Mouse (Mus musculus) kidney, postnatal 14 days (tissue): ENCODE measurements around the gene Plekhm2.

Experiments
- DNase-seq: peaks from one replicate; pipeline ENCODE4 v3.0.0; 2022; ENCODE audit warnings: mixed read lengths

The Plekhm2 gene

DNA sequence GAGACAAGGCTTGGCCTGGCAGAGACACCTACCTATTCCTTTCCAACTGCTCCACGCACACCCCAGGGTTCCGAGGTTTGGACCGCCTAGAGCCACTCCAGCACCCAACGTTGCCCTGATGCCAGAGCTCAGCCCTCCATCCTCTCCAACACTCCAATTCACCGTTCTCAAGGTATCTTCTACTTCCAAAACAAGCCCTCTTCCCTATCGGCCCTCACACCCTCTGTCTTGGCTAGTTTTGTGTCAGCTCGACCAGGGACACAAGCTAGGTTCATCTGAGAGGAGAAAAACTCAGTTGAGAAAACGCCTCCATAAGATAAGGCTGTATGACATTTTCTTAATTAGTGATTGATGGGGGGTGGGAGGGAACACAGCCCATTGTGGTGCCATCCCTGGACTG is at the start of gene Plekhm2:
Plekhm2 (minus strand) TSS at position 101 of the 400 bp plus-strand sequence.
- no peak for DNase-seq

- no peak for DNase-seq
These were observed 49.0 kb upstream of the Plekhm2 start for GRCm38 (mm10) chr4:141713598-141714142.

DNA sequence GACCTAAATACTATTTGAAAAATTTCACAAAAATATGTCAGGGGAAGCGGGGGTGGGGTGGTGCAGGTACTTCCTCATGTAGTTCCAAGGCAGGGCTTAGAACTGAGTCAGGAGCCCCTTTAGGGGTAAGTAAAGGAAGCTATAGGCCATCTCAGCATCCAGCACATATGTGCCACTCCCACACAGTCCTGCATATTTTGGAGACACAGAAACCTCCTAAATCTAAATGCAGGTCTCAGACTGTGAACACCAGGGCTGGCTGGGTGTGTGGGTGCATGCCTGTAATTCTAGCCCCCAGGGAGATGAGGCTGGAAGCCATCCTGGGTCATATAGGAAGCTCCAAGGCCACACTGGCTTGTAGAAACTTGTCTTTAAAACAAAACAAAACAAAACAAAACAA is 46.6 kb upstream of the Plekhm2 start:
- DNase-seq: no peak

- DNase-seq: no peak
These were observed 44.3 kb upstream of the Plekhm2 start for GRCm38 (mm10) chr4:141708971-141709370.

- no peak for DNase-seq
These were observed 43.3 kb upstream of the Plekhm2 start for GRCm38 (mm10) chr4:141708005-141708404.

DNA sequence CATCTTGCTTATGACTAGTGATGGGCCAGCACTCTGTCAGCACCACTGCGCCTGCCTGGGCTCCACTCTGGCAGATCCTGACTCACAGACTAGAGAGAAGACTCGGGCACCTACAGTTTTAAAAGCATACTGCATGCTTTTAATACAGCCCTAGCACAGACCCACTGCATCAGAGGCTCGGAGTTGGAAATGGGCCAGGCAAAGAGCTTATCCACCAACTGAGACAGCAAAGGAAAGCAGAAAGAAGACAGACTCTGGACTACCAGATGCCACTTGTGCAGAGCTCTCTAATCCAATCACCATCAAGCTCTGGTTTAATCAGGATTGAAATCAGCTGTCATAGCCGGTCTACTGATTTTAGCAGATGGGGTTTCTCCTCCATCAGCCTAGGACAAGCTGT is 40.6 kb upstream of the Plekhm2 start:
- peak; percentile 43 for DNase-seq

GRCm38 (mm10) chr4:141704625-141705024 is 39.9 kb upstream of the Plekhm2 start:
- DNase-seq: no peak

DNA sequence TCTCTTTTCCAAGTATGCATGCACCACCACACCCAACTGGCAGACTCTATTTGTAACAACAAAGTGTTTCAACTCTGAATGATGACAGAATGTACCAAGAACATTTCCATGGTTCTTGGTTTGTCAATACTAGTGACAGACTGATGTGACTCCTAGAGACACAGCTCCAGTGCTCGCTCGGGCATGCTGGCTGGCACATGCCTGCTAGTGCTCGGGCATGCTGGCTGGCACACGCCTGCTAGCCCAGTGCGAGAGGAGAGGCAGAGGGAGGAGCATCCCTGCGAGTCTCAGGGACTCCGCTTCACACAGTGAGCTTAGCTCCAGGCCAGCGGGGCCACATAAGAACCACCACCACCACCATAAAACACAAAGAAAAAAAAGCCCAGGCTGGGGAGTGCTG is 30.0 kb upstream of the Plekhm2 start:
- no peak for DNase-seq

GRCm38 (mm10) chr4:141688505-141688904 is 23.8 kb upstream of the Plekhm2 start:
- no peak for DNase-seq

- DNase-seq: no peak
These were observed 21.8 kb upstream of the Plekhm2 start for GRCm38 (mm10) chr4:141686525-141686924.

- DNase-seq: no peak
These were observed 21.4 kb upstream of the Plekhm2 start for GRCm38 (mm10) chr4:141686093-141686492.

DNA sequence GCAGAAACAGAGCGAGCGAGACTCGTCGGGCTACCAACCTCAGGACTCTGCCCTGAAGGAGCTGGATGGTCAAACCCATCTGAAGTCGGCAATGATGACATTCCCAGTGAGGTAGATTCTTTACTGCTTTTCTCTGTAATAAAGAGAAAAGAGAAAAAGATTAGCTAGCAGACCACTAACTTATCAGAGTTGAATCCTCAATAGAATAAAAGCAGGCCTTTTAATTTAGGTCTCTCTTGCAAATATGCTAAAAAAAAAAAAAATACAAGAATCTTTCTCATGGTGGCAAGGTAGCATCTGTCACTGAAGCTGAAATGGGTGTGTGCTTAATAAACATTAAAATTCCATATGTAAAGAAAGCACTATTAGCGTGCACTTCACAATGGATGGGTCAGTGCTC is 20.8 kb upstream of the Plekhm2 start, which contains the start of gene Rsc1a1:
Rsc1a1 (minus strand) TSS at position 101 of the 400 bp plus-strand sequence.
- no peak for DNase-seq

DNA sequence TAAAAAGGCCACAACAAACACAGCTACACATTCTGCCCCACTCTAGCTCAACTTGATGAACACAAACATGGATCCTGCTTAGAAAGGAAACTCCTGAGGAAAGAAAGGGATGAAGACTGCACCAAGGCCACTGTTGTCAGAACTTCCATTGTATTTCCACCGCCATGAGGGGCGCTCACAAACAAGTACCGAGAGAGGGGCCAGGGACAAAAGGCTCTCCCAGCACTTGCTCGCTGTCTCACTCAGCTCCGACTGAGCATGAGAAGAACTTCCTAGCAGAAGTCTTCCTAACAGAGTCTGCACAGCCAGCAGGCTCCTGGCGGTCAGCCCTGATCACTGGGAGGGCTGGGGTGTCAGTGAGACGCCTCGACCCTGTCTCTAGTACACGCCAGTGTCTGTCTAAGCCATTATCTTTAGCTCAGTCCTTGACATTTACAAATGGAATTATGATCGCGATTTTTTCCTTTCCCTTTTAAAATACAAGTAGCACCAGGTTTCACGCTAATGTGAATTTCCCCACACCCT is 18.1 kb upstream of the Plekhm2 start:
- peak; percentile 23 for DNase-seq

- DNase-seq: no peak
These were observed 17.1 kb upstream of the Plekhm2 start for GRCm38 (mm10) chr4:141681767-141682166.

DNA sequence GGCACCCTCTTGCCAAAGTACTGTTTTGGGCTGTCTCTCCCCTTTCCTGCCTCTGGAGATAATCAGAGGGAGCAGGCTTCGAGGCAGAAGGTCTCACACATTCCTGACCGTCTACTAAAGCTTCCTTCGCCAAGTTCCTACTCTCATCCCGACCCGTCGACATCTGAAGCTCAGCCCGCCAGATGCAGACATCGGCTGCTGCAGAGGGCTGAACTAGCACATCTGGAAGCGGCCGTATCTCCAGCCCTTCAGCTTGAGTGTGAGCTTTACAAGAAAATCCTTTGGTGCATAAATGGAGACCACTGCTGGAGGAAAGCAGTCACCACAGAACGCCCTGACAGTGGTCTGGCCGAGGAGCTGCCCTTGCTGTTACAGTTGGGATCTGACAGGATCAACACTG is 16.2 kb upstream of the Plekhm2 start:
- DNase-seq: no peak

DNA sequence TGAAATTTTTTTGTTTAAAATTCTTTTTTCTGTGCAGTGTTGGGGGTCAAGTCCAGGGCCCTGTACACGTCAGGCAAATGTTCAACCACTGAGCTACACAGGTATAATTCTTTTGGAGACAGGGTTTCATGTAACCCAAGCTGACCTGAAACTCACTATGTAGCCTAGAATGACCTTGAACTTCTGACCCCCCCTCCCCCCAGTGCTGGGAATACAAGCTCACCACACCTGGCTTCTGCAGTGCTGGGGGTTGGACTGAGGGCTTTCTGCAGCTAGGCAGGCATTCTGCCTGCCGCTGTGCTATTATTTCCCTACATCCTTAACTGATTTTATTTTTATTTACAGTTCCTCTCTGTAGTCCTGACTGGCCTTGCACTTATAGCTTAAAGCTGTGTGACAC is 14.3 kb upstream of the Plekhm2 start:
- DNase-seq: no peak

DNA sequence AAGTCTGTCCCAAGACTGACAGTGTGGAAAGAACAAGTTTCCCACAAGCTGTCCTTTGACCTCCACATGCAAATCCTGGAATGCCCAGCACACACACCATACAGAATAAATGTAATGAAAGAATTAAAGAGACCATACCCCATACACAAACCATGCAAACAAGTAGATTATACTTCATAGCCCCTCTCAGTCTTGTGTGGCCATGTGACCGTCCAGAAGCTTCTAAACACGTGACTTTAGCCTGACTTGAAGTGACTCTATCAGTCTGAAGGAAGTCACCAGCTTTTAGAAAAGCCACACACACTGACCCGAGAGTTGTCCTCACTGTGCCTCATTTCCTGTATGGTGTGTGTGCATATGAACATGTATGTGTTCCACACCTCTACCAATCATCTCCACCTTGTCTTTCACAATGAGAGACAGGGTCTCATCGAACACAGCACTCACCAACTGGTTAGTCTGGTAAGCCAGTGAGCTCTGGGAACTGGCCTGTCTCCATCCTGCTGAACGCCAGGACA is 11.8 kb upstream of the Plekhm2 start:
- DNase-seq: no peak

- DNase-seq: no peak
These were observed 7.6 kb upstream of the Plekhm2 start for GRCm38 (mm10) chr4:141672325-141672724.

DNA sequence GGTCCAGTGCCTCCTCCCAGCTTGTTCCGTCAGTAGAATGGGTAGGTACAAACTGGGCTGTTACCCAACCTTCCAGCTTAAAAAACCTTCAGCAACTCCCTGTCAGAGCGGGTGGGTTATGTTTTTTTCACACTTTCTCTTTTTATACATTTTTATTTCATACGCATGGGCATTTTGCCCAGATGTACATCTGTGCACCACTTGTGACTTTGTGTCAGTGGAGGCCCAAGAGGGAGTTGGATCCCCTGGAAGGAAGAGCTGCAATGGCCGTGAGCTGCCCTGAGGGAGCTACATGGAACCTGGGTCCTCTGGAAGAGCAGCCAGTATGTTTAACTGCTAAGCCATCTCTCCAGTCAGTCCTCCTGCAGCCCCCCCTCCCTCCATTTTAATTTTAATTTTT is 6.7 kb upstream of the Plekhm2 start:
- DNase-seq: no peak

GRCm38 (mm10) chr4:141669898-141670712 is 5.4 kb upstream of the Plekhm2 start:
- no peak for DNase-seq

GRCm38 (mm10) chr4:141664011-141664745 is 521 bp downstream of the Plekhm2 start:
- DNase-seq: peak; percentile 88

- peak; percentile 44 for DNase-seq
These were observed 1.4 kb downstream of the Plekhm2 start for GRCm38 (mm10) chr4:141663122-141663931.
